Mouse (Mus musculus): Measurements from ENCODE around the gene Gm17490. TPM values are rescaled to one million over a fixed set of nuclear protein-coding genes. Genes with fewer than 3 reads are reported as not detected.

Gm17490 gene
- not detected in 2 replicates for polyA plus RNA-seq (2016; fragmentation: Nextera tagmentation; extraction: Ambion mirVana)

DNA sequence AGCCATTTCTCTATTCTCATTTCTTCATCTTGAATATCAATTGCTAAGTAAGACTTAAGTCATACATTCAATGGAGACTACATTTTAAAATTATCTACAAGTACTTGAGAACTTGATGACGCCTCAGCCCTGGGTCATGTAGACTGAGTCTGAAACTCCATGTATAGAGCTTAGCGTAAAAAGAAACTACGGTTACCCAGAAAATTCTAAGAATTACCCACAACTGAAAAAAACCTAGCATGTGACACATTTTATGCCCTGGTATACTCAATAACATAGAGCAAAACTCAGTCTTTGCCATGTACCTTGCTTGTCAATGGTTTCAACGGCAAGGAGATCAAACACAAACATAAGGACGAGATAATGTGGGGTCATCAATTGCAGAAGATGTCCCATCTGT is at the start of gene Gm17490:
Gene Gm17490, minus strand, starts transcription at position 375 of the 400 bp plus-strand sequence.
- no peaks in the 10 kb centered on the region for H3K27me3 ChIP-seq
- 90% methylated on average over 5 of the region's 5 CpGs for WGBS
- no peaks in the 10 kb centered on the region for H3K9me3 ChIP-seq
- no peaks in the 10 kb centered on the region for H3K4me1 ChIP-seq (replicated peaks)
- no peak within 1 kb of the TSS for H3K4me2 ChIP-seq
- no peak within 1 kb of the TSS for H3K27ac ChIP-seq
- no peak within 1 kb of the TSS for H3K4me3 ChIP-seq (replicated peaks)
- H3K9ac ChIP-seq (replicated peaks): no peak within 1 kb of the TSS
- no peaks in the 10 kb centered on the region for H3K36me3 ChIP-seq
- no peak for ATAC-seq (ENCODE audit: insufficient number of reproducible peaks, insufficient read depth, low FRiP score, low TSS enrichment, low read depth)

DNA sequence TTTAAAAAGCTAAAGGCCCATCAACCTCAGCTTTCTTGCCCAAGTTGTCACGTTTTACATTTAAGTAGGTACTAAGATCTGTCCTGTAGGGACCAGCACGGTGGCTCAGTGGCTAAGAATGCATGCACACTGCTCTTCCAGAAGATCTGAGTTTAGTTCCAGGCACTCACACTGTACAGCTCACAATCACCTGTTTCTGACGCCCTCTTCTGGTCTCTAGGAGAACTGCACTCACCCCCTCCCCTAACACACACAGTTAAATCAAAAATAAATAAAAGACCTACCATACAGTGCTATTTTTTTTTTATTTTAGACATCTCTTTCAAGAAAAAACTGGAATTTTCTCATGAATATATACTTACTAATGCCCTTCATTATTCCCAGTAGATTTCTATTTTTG is 46.1 kb upstream of the Gm17490 start:
- no peak overlapping the region for H3K27ac ChIP-seq
- WGBS: 24% methylated on average over 3 of the region's 3 CpGs
- no peak for ATAC-seq (ENCODE audit: insufficient number of reproducible peaks, insufficient read depth, low FRiP score, low TSS enrichment, low read depth)
- no peak overlapping the region for H3K4me2 ChIP-seq
- H3K4me1 ChIP-seq (replicated peaks): no peaks in the 10 kb centered on the region
- H3K4me3 ChIP-seq (replicated peaks): no peak overlapping the region
- no peak overlapping the region for H3K9ac ChIP-seq (replicated peaks)
- peaks cover 7% of the 10 kb centered on the region; the same call in 1 of the 2 replicates for H3K9me3 ChIP-seq
- no peaks in the 10 kb centered on the region for H3K27me3 ChIP-seq
- H3K36me3 ChIP-seq: no peaks in the 10 kb centered on the region

DNA sequence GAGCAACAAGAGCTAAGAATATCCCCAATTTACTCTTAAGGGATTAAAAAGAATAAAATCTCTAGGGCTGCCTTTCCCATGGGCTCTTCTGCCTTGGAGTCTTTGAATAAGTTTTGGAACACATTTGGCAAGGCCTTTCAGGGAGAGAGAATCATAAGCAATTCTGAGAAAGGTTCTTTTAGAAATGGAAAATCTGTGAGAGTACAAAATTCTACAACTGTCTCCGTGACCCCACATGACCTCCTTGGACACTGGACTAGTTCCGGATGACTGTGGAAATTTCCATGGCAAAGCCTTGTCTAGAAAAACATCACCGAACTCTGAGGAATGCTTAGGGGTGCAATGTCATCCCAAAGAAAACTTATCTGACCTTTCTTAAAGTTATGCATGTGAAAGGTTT is 39.3 kb upstream of the Gm17490 start:
- WGBS: 91% methylated on average over 3 of the region's 3 CpGs
- H3K4me3 ChIP-seq (replicated peaks): no peak overlapping the region
- no peaks in the 10 kb centered on the region for H3K4me1 ChIP-seq (replicated peaks)
- H3K4me2 ChIP-seq: no peak overlapping the region
- no peak for ATAC-seq (ENCODE audit: insufficient number of reproducible peaks, insufficient read depth, low FRiP score, low TSS enrichment, low read depth)
- no peaks in the 10 kb centered on the region for H3K36me3 ChIP-seq
- no peak overlapping the region for H3K27ac ChIP-seq
- H3K27me3 ChIP-seq: no peaks in the 10 kb centered on the region
- no peak overlapping the region for H3K9ac ChIP-seq (replicated peaks)
- H3K9me3 ChIP-seq: 0 out of 2 replicates have a peak, but pooled peaks cover 4% of the 10 kb centered on the region

DNA sequence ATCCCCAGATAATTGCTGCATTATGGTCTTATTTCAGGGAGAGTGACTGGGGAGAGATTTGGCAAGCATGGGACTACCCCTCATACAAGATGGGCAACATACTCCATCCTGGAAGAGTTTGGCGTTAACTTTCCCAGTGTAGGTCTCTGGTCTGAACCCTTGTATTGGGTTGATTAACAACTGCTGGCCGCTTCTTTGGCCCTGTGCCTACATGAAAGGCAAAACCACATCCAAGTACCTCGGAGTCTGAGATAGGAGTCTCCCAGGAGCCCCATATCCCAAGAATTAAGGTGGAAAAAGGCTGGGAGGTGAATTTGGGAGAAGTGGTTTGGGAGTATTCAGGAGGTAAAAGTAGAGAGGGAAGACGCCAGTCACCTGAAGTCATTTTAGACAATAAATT is 38.7 kb upstream of the Gm17490 start:
- Histone ChIP-seq H3K4me2 (no peak overlapping the region), H3K4me1 (replicated peaks) (no peaks in the 10 kb centered on the region), H3K9ac (replicated peaks) (no peak overlapping the region), H3K27ac (no peak overlapping the region), H3K9me3 (0 out of 2 replicates have a peak, but pooled peaks cover 4% of the 10 kb centered on the region), H3K27me3 (no peaks in the 10 kb centered on the region), H3K36me3 (no peaks in the 10 kb centered on the region), H3K4me3 (replicated peaks) (no peak overlapping the region)
- ATAC-seq (ENCODE audit: insufficient number of reproducible peaks, insufficient read depth, low FRiP score, low TSS enrichment, low read depth): no peak
- 87% methylated on average over 4 of the region's 4 CpGs for WGBS

DNA sequence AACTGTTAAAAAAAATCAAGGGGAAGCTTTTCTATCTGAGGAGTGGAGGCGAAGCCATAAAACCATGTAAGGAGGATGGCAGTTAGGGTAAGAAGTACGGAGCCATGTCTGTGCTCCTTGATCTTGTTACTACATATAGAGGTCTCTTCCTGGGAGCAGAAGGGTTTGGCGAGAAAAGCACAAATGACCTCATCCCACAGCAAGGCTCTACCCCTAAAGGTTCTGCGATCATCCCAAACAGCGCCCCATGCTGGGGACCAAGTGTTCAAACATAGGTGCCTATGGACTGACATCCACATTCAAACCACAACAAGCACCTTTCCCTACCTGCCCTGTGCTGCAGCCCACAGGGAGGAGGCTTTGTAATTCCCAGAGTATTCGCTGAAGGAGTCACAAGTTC is 38.3 kb upstream of the Gm17490 start:
- Histone ChIP-seq H3K4me1 (replicated peaks) (no peaks in the 10 kb centered on the region), H3K4me3 (replicated peaks) (no peak overlapping the region), H3K27me3 (no peaks in the 10 kb centered on the region), H3K9me3 (0 out of 2 replicates have a peak, but pooled peaks cover 4% of the 10 kb centered on the region), H3K4me2 (peak overlapping the region; percentile 32), H3K36me3 (no peaks in the 10 kb centered on the region), H3K27ac (no peak overlapping the region), H3K9ac (replicated peaks) (no peak overlapping the region)
- ATAC-seq (ENCODE audit: insufficient number of reproducible peaks, insufficient read depth, low FRiP score, low TSS enrichment, low read depth): no peak
- 43% methylated on average over 6 of the region's 6 CpGs for WGBS

DNA sequence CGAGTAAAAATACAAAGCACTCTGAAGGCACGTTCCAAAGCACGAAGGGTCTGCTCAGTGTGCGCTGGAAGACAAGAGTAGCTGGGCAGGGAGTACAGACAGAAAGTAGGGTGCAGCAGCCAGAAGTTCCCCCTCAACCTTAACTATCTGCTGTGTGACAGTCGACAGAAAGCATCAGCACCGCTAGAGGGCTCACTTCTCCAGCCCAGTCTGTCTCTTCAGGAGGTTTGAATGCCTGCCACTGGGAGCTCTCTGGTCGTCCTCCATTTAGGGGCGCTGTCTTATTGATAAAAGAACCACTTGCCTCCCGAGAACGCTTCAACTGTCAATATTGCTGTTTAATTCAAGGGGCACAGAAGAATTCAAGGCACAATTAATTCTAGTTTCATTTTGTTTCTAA is 37.9 kb upstream of the Gm17490 start:
- peak overlapping the region; percentile 32 for H3K4me2 ChIP-seq
- 0 out of 2 replicates have a peak, but pooled peaks cover 4% of the 10 kb centered on the region for H3K9me3 ChIP-seq
- no peaks in the 10 kb centered on the region for H3K36me3 ChIP-seq
- no peaks in the 10 kb centered on the region for H3K27me3 ChIP-seq
- no peak overlapping the region for H3K9ac ChIP-seq (replicated peaks)
- no peak overlapping the region for H3K4me3 ChIP-seq (replicated peaks)
- no peak for ATAC-seq (ENCODE audit: insufficient number of reproducible peaks, insufficient read depth, low FRiP score, low TSS enrichment, low read depth)
- no peak overlapping the region for H3K27ac ChIP-seq
- H3K4me1 ChIP-seq (replicated peaks): no peaks in the 10 kb centered on the region
- WGBS: 4% methylated on average over 10 of the region's 10 CpGs

DNA sequence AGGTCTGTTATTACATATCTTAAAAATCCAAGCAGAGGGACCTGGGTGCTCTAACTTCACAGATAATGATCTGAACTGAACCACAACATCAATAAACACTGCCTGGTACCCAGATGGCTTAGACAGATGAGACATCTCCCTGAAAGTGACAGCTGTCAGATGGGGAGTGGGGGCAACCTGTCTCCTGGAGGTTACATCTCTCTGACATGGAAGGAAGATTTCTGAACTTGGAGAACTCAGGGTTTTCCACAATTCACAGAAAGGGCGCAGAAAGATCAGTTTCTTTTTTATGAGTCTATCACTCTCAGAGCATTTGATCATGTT is 36.8 kb upstream of the Gm17490 start:
- Histone ChIP-seq H3K4me1 (replicated peaks) (no peaks in the 10 kb centered on the region), H3K9ac (replicated peaks) (no peak overlapping the region), H3K27ac (no peak overlapping the region), H3K27me3 (no peaks in the 10 kb centered on the region), H3K9me3 (0 out of 2 replicates have a peak, but pooled peaks cover 4% of the 10 kb centered on the region), H3K4me2 (no peak overlapping the region), H3K36me3 (no peaks in the 10 kb centered on the region), H3K4me3 (replicated peaks) (no peak overlapping the region)
- 94% methylated on average over 1 of the region's 1 CpGs for WGBS
- ATAC-seq (ENCODE audit: insufficient number of reproducible peaks, insufficient read depth, low FRiP score, low TSS enrichment, low read depth): no peak

DNA sequence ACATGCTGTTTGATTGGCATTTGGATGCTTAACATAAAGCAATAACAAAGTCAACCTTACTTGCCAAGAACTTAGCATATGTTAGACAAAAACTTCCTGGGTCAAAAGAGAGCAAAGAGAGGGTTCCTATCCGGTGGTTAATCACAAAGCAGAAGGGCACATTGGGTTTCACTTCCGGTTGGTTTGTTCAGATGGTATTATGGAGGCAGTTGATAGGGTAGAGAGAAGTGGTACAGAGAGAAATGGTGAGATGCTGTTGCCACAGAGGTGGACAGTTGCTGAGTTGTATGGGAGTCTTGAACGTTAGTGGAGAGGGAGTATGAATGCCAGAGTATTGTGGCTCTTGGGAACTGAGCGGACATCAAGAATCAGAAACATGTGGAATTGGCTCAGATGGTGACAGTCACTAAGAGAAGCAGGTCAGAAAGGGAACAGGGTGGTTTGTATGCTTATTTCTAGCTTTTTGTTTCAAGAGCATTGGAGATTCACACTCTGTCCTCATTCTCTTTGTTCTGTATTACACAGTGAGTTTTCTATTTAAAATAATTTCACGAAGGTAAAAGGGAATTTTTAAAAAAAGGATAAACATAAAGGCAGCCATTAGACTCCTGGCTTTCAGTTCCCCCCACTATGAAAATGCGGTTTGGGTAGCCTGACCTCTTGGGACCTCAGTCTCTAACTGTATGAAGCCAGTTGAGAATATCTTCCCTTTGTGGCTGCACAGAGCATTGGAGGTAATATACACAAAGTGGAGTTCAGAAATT is 36.3 kb upstream of the Gm17490 start:
- WGBS: 81% methylated on average over 6 of the region's 6 CpGs
- no peaks in the 10 kb centered on the region for H3K4me1 ChIP-seq (replicated peaks)

DNA sequence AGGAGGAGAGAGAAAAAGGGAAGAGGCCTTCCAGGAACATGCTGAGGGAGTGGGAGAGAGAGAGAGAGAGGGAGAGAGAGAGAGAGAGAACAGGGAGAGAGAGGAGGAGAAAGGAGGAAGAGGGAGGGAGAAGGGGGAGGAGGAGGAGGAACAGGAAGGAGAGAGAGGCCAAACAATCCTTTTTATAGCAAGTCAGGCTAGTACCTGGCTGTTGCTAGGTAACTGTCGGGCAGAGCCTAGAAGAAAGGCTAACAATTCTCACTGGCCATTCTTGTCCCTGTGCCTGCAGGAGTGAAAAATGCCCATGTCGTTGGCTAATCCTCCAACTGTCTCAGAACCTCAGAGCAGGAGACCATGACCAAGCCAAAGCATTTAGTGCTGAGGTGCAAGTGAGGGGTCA is 33.2 kb upstream of the Gm17490 start:
- H3K27me3 ChIP-seq: no peaks in the 10 kb centered on the region
- H3K4me2 ChIP-seq: no peak overlapping the region
- 36% methylated on average over 2 of the region's 2 CpGs for WGBS
- no peak overlapping the region for H3K27ac ChIP-seq
- H3K4me3 ChIP-seq (replicated peaks): no peak overlapping the region
- no peak for ATAC-seq (ENCODE audit: insufficient number of reproducible peaks, insufficient read depth, low FRiP score, low TSS enrichment, low read depth)
- no peaks in the 10 kb centered on the region for H3K36me3 ChIP-seq
- H3K4me1 ChIP-seq (replicated peaks): no peaks in the 10 kb centered on the region
- H3K9me3 ChIP-seq: no peaks in the 10 kb centered on the region
- no peak overlapping the region for H3K9ac ChIP-seq (replicated peaks)

More for the DNA sequence above, 36.3 kb upstream of the Gm17490 start:
- H3K4me3 ChIP-seq (replicated peaks): no peak overlapping the region
- no peaks in the 10 kb centered on the region for H3K27me3 ChIP-seq
- H3K4me2 ChIP-seq: no peak overlapping the region
- H3K36me3 ChIP-seq: no peaks in the 10 kb centered on the region
- no peak overlapping the region for H3K9ac ChIP-seq (replicated peaks)
- 0 out of 2 replicates have a peak, but pooled peaks cover 4% of the 10 kb centered on the region for H3K9me3 ChIP-seq
- no peak for ATAC-seq (ENCODE audit: insufficient number of reproducible peaks, insufficient read depth, low FRiP score, low TSS enrichment, low read depth)
- H3K27ac ChIP-seq: no peak overlapping the region

DNA sequence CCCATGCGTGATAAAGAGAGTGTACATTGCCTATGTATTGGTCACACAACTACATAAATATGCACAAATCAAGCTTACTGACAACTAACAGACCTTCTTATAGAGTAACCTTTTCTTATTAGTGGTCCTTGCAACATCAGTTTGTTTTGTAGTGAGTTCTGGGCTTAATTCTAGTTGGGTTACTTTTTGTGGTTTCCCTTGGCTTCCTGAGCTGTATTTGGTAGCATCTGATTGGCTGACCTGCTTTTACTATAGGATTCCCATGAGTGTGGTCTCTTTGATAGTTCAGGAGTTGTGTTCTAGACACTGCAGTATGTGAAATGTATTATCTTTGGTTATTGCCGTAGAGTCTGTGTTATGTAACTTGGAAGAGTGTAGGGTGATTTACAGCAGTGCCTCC is 31.5 kb upstream of the Gm17490 start:
- H3K4me2 ChIP-seq: no peak overlapping the region
- WGBS: 80% methylated on average over 2 of the region's 2 CpGs
- ATAC-seq (ENCODE audit: insufficient number of reproducible peaks, insufficient read depth, low FRiP score, low TSS enrichment, low read depth): no peak

DNA sequence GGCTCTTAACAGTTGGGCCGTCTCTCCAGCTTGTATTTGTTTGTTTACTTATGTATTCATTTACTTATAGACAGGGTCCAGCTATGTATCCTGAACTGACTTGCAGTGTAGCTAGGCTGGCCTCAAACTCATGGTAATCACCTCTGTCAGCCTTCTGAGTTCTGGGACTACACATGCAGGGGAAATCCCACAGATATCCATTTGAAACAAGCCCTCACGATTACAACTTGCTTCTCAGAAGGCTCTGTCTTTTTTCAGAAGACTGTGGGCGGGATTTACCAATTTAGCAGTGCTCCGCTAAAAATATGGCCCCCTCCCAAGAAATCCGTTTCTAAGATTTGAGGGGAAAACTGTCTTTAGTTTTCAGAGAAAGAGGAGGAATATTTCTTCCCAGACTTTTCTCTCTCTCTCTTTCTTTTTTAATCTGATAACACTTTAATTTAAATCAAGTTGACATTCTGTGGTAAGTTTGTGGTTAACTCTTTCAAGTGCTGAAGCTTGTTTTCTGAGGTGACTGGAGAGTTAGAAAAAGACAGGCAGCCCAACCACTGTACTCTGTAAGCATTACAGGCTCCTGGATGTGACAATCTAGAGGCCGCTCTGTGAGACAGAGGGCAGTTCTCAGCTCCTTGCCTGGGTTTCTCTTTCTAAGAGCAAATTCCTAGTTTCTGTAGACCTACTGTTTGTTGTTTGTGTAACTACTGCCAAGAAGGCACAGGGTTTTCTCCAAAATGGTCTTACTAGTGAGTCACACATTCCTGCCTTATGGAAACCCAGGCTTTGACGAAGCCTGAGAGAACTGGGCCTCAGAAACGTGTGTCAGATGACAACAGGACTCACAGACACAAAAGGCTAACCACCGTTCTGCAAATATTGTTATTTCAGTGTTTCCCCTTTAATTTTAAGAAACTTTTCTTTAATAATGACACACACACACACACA is 29.2 kb upstream of the Gm17490 start:
- ATAC-seq (ENCODE audit: insufficient number of reproducible peaks, insufficient read depth, low FRiP score, low TSS enrichment, low read depth): no peak
- Histone ChIP-seq H3K27ac (no peak overlapping the region), H3K9ac (replicated peaks) (no peak overlapping the region), H3K4me3 (replicated peaks) (no peak overlapping the region), H3K4me2 (no peak overlapping the region), H3K27me3 (no peaks in the 10 kb centered on the region), H3K4me1 (replicated peaks) (no peaks in the 10 kb centered on the region), H3K9me3 (no peaks in the 10 kb centered on the region), H3K36me3 (no peaks in the 10 kb centered on the region)
- 70% methylated on average over 9 of the region's 9 CpGs for WGBS

More for the DNA sequence above, 31.5 kb upstream of the Gm17490 start:
- Histone ChIP-seq H3K4me3 (replicated peaks) (no peak overlapping the region), H3K9me3 (no peaks in the 10 kb centered on the region), H3K4me1 (replicated peaks) (no peaks in the 10 kb centered on the region), H3K9ac (replicated peaks) (no peak overlapping the region), H3K27me3 (no peaks in the 10 kb centered on the region), H3K36me3 (no peaks in the 10 kb centered on the region), H3K27ac (no peak overlapping the region)
